Mouse (Mus musculus) cortical plate, adult 2 months (tissue): ENCODE results near the gene Vta1.

ENCODE experiments used
- CTCF ChIP-seq: fragments of 200-500 bp; IDR thresholded peaks from 2 replicates; pipeline ENCODE4 v1.5.1; 2011; ENCODE audit warnings: mild to moderate bottlenecking, control low read depth, low read length; ENCODE audit not compliant: insufficient read depth; ENCODE audit errors: extremely low read depth
- POLR2A ChIP-seq: fragments of 200-500 bp; IDR thresholded peaks from 2 replicates; pipeline ENCODE4 v1.6.1; 2011; ENCODE audit warnings: mild to moderate bottlenecking, low read length, control low read depth; ENCODE audit not compliant: insufficient read depth; ENCODE audit errors: extremely low read depth

- TF ChIP-seq CTCF, result no peak
- TF ChIP-seq POLR2A, result no peak
These were observed 87.1 kb downstream of the Vta1 start for GRCm38 (mm10) chr10:14618301-14618700.
